Mouse (Mus musculus): Measurements from ENCODE around the gene Luc7l. TPM values are rescaled to one million over a fixed set of nuclear protein-coding genes. Genes with fewer than 3 reads are reported as not detected.

Gene Luc7l
- polyA plus RNA-seq, 1 experiment from 2014 or later, result 28.1 TPM

DNA sequence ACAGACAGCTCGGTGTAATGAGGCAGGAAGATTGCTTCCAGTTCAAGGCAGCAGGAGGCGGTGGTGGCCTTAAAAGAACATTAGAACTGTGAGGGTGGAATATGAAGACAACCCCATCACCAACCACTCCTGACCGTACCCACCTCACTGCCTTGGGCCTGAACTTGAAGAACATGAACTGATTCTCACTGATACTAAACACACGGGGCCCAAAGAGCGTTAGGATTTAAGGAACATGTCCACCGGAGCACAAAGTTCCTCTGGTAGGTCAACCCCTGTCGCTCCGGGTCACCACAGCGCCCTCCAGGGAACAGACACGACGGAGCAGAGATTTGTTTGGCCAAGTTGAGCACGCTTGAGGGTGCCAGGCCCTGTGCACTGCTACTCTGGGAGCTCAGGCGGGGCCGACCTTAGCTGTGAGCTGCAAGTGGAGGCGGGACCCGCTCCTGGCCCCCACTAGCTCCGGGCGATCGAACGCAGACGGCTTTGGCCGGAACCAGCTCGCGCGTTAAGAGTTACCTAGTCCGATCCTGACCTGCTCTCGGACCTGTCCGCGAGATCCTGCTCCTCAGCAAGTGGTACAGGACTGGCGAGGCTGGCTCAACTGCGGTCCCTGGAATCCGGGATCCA, 9.1 kb upstream of the Luc7l start:
- H3K9ac ChIP-seq (ENCODE audit: low read depth, low read length), result peak overlapping the region; percentile 65
- peak; percentile 65 for ATAC-seq
- peak overlapping the region; percentile 82 for H3K4me2 ChIP-seq (replicated peaks; ENCODE audit: low read depth)
- H3K4me1 ChIP-seq (replicated peaks; ENCODE audit: control insufficient read depth, insufficient read depth, low read length), result 0 out of 2 replicates have a peak, but pooled peaks cover 5% of the 10 kb centered on the region
- no peaks in the 10 kb centered on the region for H3K9me3 ChIP-seq (ENCODE audit: control insufficient read depth)
- H3K27ac ChIP-seq (ENCODE audit: low read depth, low read length), result peak overlapping the region; percentile 95
- H3K27me3 ChIP-seq (replicated peaks; ENCODE audit: control insufficient read depth, insufficient read depth, low read length), result no peaks in the 10 kb centered on the region
- peak; percentile 70 for TF ChIP-seq CTCF (IDR thresholded peaks at IDR 0.05; ENCODE audit: low read depth)
- WGBS, result under 1% methylated on average over 32 of the region's 32 CpGs
- peak overlapping the region; percentile 70 for H3K4me3 ChIP-seq (ENCODE audit: low read depth, low read length)
- H3K36me3 ChIP-seq (ENCODE audit: control insufficient read depth, insufficient read depth), result no peaks in the 10 kb centered on the region

DNA sequence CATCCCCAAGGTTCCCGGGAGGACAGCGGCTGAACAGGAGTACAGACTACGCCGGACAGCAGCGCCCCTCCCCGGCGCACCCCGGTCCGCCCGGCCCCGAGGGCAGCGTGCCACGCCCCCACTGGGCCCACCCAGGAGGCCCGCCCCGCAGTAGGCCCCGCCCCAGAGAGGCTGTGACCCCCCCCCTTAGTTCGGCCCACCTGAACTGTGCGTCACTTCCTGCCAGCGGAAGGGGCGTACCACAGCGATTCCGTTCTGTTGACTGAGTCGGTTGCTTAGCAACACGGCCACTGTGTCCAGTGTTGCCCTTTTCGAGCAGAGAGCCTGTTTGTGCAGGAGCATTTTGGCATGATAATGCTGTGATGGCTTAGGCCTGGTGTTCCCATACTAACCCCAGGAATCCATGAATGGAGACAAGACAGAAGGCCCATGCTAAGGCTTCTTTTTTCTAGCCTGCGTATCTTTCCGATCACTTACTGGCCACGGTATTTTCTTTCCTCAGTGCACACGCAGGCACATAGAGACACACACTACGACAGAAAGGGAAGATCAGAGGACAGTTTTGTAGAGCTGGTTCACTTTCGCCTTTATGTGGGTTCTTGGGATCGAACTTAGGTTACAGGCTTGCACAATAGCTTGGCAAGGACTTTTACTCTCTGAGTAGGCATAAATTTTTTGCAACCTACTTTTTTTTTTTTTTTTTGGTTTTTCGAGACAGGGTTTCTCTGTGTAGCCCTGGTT, 8.4 kb upstream of the Luc7l start, which contains the start of gene Fam234a:
Gene Fam234a (minus strand): TSS at position 142 of the 741 bp plus-strand sequence.
- Histone ChIP-seq H3K27ac (ENCODE audit: low read depth, low read length) (peak within 1 kb of the TSS; percentile 95), H3K27me3 (replicated peaks; ENCODE audit: control insufficient read depth, insufficient read depth, low read length) (no peaks in the 10 kb centered on the region), H3K4me3 (ENCODE audit: low read depth, low read length) (peak within 1 kb of the TSS; percentile 70), H3K9ac (ENCODE audit: low read depth, low read length) (peak within 1 kb of the TSS; percentile 65), H3K4me2 (replicated peaks; ENCODE audit: low read depth) (peak within 1 kb of the TSS; percentile 82), H3K9me3 (ENCODE audit: control insufficient read depth) (no peaks in the 10 kb centered on the region), H3K36me3 (ENCODE audit: control insufficient read depth, insufficient read depth) (no peaks in the 10 kb centered on the region), H3K4me1 (replicated peaks; ENCODE audit: control insufficient read depth, insufficient read depth, low read length) (0 out of 2 replicates have a peak, but pooled peaks cover 5% of the 10 kb centered on the region)
- peak; percentile 90 for ATAC-seq
- WGBS, result 6% methylated on average over 32 of the region's 33 CpGs
- TF ChIP-seq CTCF (IDR thresholded peaks at IDR 0.05; ENCODE audit: low read depth), result no peak

DNA sequence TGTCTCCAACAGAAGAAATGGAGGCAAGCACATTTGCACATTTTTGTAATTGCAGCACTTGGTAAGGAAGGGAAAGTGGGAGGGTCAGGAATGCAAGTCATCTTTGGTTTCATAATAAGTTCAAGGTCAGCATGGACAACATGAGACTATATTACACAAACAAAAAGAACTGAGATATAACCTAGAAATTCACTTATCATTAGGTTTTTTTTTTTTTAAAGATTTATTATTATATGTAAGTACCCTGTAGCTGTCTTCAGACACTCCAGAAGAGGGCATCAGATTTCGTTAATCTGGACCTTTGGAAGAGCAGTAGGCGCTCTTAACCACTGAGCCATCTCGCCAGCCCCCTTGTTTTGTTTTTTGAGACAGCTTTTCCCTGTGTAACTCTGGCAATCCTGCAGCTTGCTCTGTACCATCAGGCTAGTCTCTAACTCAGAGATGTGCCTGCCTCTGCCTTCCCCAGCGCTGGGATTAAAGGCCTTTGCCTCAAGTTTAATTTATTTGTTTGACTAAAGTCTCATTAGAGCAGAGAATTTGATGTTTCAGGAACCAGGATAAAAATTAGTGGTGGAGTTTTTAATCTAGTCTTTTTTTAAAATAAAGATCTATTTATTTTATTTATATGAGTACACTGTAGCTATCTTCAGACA, 684 bp upstream of the Luc7l start:
- Histone ChIP-seq H3K4me2 (replicated peaks; ENCODE audit: low read depth) (peak overlapping the region; percentile 63; the same call in 1 of the 2 replicates), H3K4me1 (replicated peaks; ENCODE audit: control insufficient read depth, insufficient read depth, low read length) (no peaks in the 10 kb centered on the region), H3K27me3 (replicated peaks; ENCODE audit: control insufficient read depth, insufficient read depth, low read length) (no peaks in the 10 kb centered on the region), H3K27ac (ENCODE audit: low read depth, low read length) (no peak overlapping the region; the same call in 1 of the 2 replicates), H3K9me3 (ENCODE audit: control insufficient read depth) (no peaks in the 10 kb centered on the region), H3K36me3 (ENCODE audit: control insufficient read depth, insufficient read depth) (0 out of 2 replicates have a peak, but pooled peaks cover 5% of the 10 kb centered on the region), H3K9ac (ENCODE audit: low read depth, low read length) (no peak overlapping the region), H3K4me3 (ENCODE audit: low read depth, low read length) (peak overlapping the region; percentile 69; the same call in 1 of the 2 replicates)
- 61% methylated on average over 4 of the region's 4 CpGs for WGBS
- TF ChIP-seq CTCF (IDR thresholded peaks at IDR 0.05; ENCODE audit: low read depth), result no peak
- no peak for ATAC-seq

DNA sequence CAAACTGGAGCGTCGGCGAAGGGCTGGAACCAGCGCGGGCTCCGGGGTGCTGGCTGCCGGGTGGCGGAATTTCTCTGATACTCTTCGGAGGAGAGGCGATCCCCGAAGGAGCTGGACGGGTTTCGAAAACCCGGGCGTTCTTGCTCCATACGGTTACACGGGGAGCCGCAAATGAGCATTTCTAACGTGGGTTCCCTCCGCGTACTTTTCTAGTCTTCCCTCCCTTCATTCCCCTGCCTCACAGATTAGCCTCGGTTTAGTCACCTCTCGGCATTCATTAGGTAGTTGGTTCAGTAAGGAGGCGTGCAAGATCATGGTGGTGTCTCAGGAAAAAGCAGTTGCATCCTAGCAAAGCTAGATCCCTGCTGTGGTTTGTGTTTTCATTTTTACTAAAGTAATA, 703 bp downstream of the Luc7l start:
- no peak for TF ChIP-seq CTCF (IDR thresholded peaks at IDR 0.05; ENCODE audit: low read depth)
- peaks cover 17% of the 10 kb centered on the region for H3K36me3 ChIP-seq (ENCODE audit: control insufficient read depth, insufficient read depth)
- WGBS, result under 1% methylated on average over 24 of the region's 24 CpGs
- peak overlapping the region; percentile 99 for H3K27ac ChIP-seq (ENCODE audit: low read depth, low read length)
- no peaks in the 10 kb centered on the region for H3K4me1 ChIP-seq (replicated peaks; ENCODE audit: control insufficient read depth, insufficient read depth, low read length)
- no peaks in the 10 kb centered on the region for H3K27me3 ChIP-seq (replicated peaks; ENCODE audit: control insufficient read depth, insufficient read depth, low read length)
- peak overlapping the region; percentile 63 for H3K4me2 ChIP-seq (replicated peaks; ENCODE audit: low read depth)
- peak overlapping the region; percentile 69 for H3K4me3 ChIP-seq (ENCODE audit: low read depth, low read length)
- H3K9ac ChIP-seq (ENCODE audit: low read depth, low read length), result peak overlapping the region; percentile 92
- H3K9me3 ChIP-seq (ENCODE audit: control insufficient read depth), result no peaks in the 10 kb centered on the region
- ATAC-seq, result no peak

DNA sequence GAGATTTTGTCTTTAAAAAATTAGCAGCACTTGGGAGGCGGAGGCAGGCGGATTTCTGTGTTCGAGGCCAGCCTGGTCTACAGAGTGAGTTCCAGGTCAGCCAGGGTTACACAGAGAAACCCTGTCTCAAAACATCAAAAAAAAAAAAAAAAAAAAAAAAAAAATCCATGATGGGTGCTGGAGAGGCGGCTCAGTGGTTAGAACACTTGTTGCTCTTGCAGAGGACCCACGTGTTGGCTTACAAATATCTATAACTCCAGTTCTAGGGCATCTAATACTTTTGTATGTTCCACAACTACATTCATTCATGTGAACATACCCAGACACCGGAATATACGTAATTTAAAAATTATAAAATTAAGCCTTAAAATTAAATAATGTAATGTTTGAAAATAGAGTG, 2.6 kb downstream of the Luc7l start:
- no peak for ATAC-seq
- WGBS, result 90% methylated on average over 7 of the region's 7 CpGs
- Histone ChIP-seq H3K4me1 (replicated peaks; ENCODE audit: control insufficient read depth, insufficient read depth, low read length) (no peaks in the 10 kb centered on the region), H3K36me3 (ENCODE audit: control insufficient read depth, insufficient read depth) (peaks cover 31% of the 10 kb centered on the region), H3K27me3 (replicated peaks; ENCODE audit: control insufficient read depth, insufficient read depth, low read length) (no peaks in the 10 kb centered on the region), H3K9ac (ENCODE audit: low read depth, low read length) (no peak overlapping the region), H3K4me2 (replicated peaks; ENCODE audit: low read depth) (no peak overlapping the region), H3K27ac (ENCODE audit: low read depth, low read length) (no peak overlapping the region), H3K4me3 (ENCODE audit: low read depth, low read length) (no peak overlapping the region), H3K9me3 (ENCODE audit: control insufficient read depth) (no peaks in the 10 kb centered on the region)
- no peak for TF ChIP-seq CTCF (IDR thresholded peaks at IDR 0.05; ENCODE audit: low read depth)

DNA sequence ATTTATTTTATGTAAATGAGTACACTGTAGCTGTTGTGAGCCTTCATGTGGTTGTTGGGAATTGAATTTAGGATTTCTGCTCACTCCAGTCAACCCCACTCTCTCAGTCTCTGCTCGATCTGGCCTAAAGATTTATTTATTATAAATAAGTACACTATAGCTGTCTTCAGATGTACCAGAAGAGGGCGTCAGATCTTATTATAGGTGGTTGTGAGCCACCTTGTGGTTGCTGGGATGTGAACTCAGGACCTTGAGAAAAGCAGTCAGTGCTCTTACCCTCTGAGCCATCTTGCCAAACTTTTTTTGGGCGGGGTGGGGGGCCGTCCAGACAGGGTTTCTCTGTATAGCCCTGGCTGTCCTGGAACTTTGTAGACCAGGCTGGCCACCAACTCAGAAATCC, 9.1 kb downstream of the Luc7l start:
- H3K27me3 ChIP-seq (replicated peaks; ENCODE audit: control insufficient read depth, insufficient read depth, low read length), result no peaks in the 10 kb centered on the region
- H3K4me2 ChIP-seq (replicated peaks; ENCODE audit: low read depth), result no peak overlapping the region
- peak; percentile 57 for TF ChIP-seq CTCF (IDR thresholded peaks at IDR 0.05; ENCODE audit: low read depth)
- no peak overlapping the region for H3K27ac ChIP-seq (ENCODE audit: low read depth, low read length)
- H3K4me3 ChIP-seq (ENCODE audit: low read depth, low read length), result no peak overlapping the region
- H3K4me1 ChIP-seq (replicated peaks; ENCODE audit: control insufficient read depth, insufficient read depth, low read length), result no peaks in the 10 kb centered on the region
- H3K9ac ChIP-seq (ENCODE audit: low read depth, low read length), result no peak overlapping the region
- no peaks in the 10 kb centered on the region for H3K9me3 ChIP-seq (ENCODE audit: control insufficient read depth)
- peaks cover 71% of the 10 kb centered on the region for H3K36me3 ChIP-seq (ENCODE audit: control insufficient read depth, insufficient read depth)
- WGBS, result 83% methylated on average over 4 of the region's 4 CpGs
- ATAC-seq, result no peak
